Mouse (Mus musculus) lung, adult 2 months (tissue): Measurements from ENCODE around the gene Gjb3. TPM values are rescaled to one million over a fixed set of nuclear protein-coding genes. Genes with fewer than 3 reads are reported as not detected.

Experiments used
- DNase-seq: peaks from one replicate; pipeline ENCODE4 v3.0.0; 2022
- H3K4me1 ChIP-seq: fragments of 200-500 bp; 2 replicates; pipeline ENCODE4 v1.6.1; 2011; ENCODE audit warnings: low read length; ENCODE audit not compliant: control insufficient read depth, insufficient read depth
- H3K4me3 ChIP-seq: fragments of 200-500 bp; replicated peaks from 2 replicates; pipeline ENCODE3; 2011; ENCODE audit warnings: low read depth, mild to moderate bottlenecking, control low read depth, low read length; ENCODE audit errors: extremely low read depth
- CTCF ChIP-seq: fragments of 200-500 bp; IDR thresholded peaks from 2 replicates; pipeline ENCODE4 v1.5.1; 2011; ENCODE audit warnings: mild to moderate bottlenecking, low read length, control low read depth; ENCODE audit not compliant: insufficient read depth
- POLR2A ChIP-seq: fragments of 200-500 bp; IDR thresholded peaks from 2 replicates; pipeline ENCODE4 v1.6.1; 2011; ENCODE audit warnings: low read depth, mild to moderate bottlenecking, control low read depth, low read length, borderline replicate concordance; ENCODE audit errors: extremely low read depth
- whole genome bisulfite sequencing: fragments of 180-500 bp; shearing (Covaris S2); methylation state at CpG from one replicate; pipeline ENCODE4 v1.1.7; 2018; 5-methylcytosine and 5-hydroxymethylcytosine counted together
- polyA plus RNA-seq: library from polyadenylated mRNA; depleted of rRNA; stranded (reverse); fragments of >200 nt; gene quantifications from 2 replicates; pipeline ENCODE4 v1.2.3, GENCODE M21; 2012

Gene Gjb3
- polyA plus RNA-seq, 1 experiment: 7.3 TPM

GRCm38 (mm10) chr4:127341372-127341771 is 10.7 kb upstream of the Gjb3 start:
- Histone ChIP-seq H3K4me1 (no peaks in the 10 kb centered on the region), H3K4me3 (no peak overlapping the region)
- 40% methylated on average over 6 of the region's 6 CpGs for WGBS
- no peak for DNase-seq
- no peak for TF ChIP-seq CTCF
- TF ChIP-seq POLR2A: no peak

DNA sequence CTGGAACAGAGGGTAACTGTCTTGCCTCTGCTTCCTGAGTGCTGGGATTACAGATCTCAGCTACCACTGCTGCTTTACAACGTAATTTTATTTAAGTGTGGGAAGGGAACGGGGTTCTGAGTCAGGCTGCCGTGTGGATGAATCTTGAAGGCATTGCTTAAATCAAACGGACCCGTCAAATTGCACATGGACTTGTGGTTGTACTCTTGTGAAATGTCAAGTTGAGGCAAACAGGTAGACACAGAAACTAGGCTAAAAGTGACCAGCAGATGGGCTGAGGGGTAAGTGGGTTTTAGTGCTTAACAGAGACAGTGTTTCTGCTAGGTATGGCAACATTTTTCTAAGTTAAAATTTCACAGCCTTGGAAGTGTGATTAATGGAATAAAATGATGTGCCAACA is 7.0 kb upstream of the Gjb3 start:
- Histone ChIP-seq H3K4me3 (no peak overlapping the region), H3K4me1 (no peaks in the 10 kb centered on the region)
- DNase-seq: no peak
- WGBS: 80% methylated on average over 5 of the region's 5 CpGs
- TF ChIP-seq POLR2A: no peak

GRCm38 (mm10) chr4:127334870-127335504 is 4.3 kb upstream of the Gjb3 start:
- no peak for DNase-seq
- no peak for TF ChIP-seq CTCF
- no peak for TF ChIP-seq POLR2A
- 38% methylated on average over 5 of the region's 5 CpGs for WGBS
- Histone ChIP-seq H3K4me1 (no peaks in the 10 kb centered on the region), H3K4me3 (no peak overlapping the region)

DNA sequence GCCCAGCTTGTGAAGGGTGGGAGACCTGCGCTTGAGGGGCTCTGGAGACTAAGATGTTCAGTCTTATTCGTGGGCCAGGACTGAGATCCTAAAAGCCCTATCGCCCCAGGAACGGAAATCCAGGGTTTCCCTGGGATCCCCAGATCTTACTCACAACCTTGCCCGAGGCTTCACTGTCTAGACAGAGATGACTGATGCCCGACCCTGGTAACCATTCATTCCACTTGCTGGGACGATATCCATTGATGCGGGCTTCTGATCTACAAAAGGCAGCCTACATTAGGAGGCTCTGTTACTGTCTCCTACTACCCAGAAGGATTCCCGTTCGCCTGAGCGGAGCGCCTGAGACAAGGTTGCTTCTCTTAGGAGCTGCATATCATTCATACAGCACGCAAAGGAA is 527 bp upstream of the Gjb3 start:
- TF ChIP-seq POLR2A (no peak), CTCF (no peak)
- Histone ChIP-seq H3K4me1 (no peaks in the 10 kb centered on the region), H3K4me3 (no peak overlapping the region)
- no peak for DNase-seq
- 39% methylated on average over 13 of the region's 13 CpGs for WGBS

GRCm38 (mm10) chr4:127329751-127330150 is 893 bp downstream of the Gjb3 start:
- TF ChIP-seq CTCF (no peak), POLR2A (no peak)
- Histone ChIP-seq H3K4me1 (no peaks in the 10 kb centered on the region), H3K4me3 (no peak overlapping the region)
- 2% methylated on average over 13 of the region's 13 CpGs for WGBS
- DNase-seq: no peak

DNA sequence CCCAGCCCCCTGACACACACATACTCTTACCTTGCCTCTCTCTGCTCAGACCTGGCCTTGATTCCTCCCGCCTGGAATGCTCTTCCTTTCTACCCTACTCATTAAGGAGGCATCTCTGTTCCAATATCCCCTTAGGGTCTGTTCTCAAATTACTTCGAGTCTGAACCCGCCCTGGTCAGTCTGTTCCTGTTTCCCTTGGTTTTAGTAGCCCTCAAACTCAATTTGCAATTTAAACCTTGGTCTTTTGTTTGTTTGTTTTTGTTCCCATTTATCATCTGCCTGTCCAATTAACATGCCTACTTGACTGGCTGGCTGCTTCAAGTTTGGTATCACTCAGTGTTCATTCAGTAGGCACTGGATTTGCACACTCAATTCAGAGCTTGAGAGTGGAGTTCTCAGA is 1.6 kb downstream of the Gjb3 start:
- no peak for TF ChIP-seq POLR2A
- TF ChIP-seq CTCF: no peak
- no peaks in the 10 kb centered on the region for H3K4me1 ChIP-seq
- DNase-seq: no peak
- WGBS: 19% methylated on average over 3 of the region's 3 CpGs
- H3K4me3 ChIP-seq: no peak overlapping the region

GRCm38 (mm10) chr4:127328378-127328777 is 2.3 kb downstream of the Gjb3 start:
- 56% methylated on average over 7 of the region's 7 CpGs for WGBS
- Histone ChIP-seq H3K4me3 (no peak overlapping the region), H3K4me1 (no peaks in the 10 kb centered on the region)
- TF ChIP-seq POLR2A (no peak), CTCF (no peak)
- no peak for DNase-seq

GRCm38 (mm10) chr4:127327749-127328148 is 2.9 kb downstream of the Gjb3 start:
- Histone ChIP-seq H3K4me1 (no peaks in the 10 kb centered on the region), H3K4me3 (no peak overlapping the region)
- 52% methylated on average over 6 of the region's 6 CpGs for WGBS
- no peak for DNase-seq
- TF ChIP-seq POLR2A (no peak), CTCF (no peak)

- DNase-seq: no peak
- no peak overlapping the region for H3K4me3 ChIP-seq
- no peak for TF ChIP-seq CTCF
- no peak for TF ChIP-seq POLR2A
- no peaks in the 10 kb centered on the region for H3K4me1 ChIP-seq
- 26% methylated on average over 7 of the region's 7 CpGs for WGBS
These were observed 3.4 kb downstream of the Gjb3 start for GRCm38 (mm10) chr4:127327258-127327657.

DNA sequence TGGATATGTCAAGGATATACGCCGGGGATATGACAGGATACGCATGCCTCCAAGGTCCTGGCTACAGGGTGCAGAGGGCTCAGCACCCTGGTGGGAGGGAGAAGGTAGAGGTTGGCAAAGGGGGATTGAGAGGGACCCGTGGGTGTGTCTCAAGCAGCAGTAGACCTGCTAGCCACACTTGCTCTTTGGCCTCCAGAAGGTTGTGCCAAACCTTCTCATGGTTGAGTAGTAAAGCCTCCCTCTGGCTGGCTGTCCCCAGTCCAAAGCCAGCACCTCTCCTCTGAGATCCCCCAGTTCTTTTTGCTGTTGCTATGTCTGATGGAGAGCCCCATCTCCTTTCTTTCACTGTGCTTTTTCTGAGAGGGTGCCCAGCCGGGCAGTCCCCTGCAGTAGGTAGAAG is 5.4 kb downstream of the Gjb3 start:
- no peak for TF ChIP-seq POLR2A
- TF ChIP-seq CTCF: no peak

More for the DNA sequence above, 5.4 kb downstream of the Gjb3 start:
- Histone ChIP-seq H3K4me3 (no peak overlapping the region), H3K4me1 (no peaks in the 10 kb centered on the region)
- DNase-seq: no peak
- 75% methylated on average over 5 of the region's 5 CpGs for WGBS
